Mouse (Mus musculus) hindbrain, embryonic 13.5 days (tissue): ENCODE measurements around the gene Mrs2. TPM values are rescaled to one million over a fixed set of nuclear protein-coding genes. Genes with fewer than 3 reads are reported as not detected.
"Not testable (repeated sequence)": the region's sequence is repeated elsewhere in the genome, so short reads cannot be mapped to it uniquely, and the experiment has no call there.

Experiments used
- ATAC-seq: fragments of 200-750 bp; cut with Nextera tagmentation; 2 replicates; pipeline ENCODE4 v1.8.0; 2017; ENCODE audit warnings: moderate TSS enrichment; ENCODE audit not compliant: low FRiP score
- H3K27ac ChIP-seq: fragments of 300-500 bp; sonication (generic); 2 replicates; pipeline ENCODE4 v1.5.1; 2015; ENCODE audit warnings: inconsistent platforms, mild to moderate bottlenecking, moderate library complexity
- H3K27me3 ChIP-seq: fragments of 300-500 bp; sonication (generic); 2 replicates; pipeline ENCODE4 v1.6.1; 2015; ENCODE audit warnings: mild to moderate bottlenecking, inconsistent platforms
- H3K36me3 ChIP-seq: fragments of 300-500 bp; sonication (generic); 2 replicates; pipeline ENCODE4 v1.6.1; 2015; ENCODE audit warnings: mild to moderate bottlenecking, inconsistent platforms
- H3K4me1 ChIP-seq: fragments of 300-500 bp; sonication (generic); replicated peaks from 2 replicates; pipeline ENCODE4 v1.6.1; 2015; ENCODE audit warnings: inconsistent platforms
- H3K4me2 ChIP-seq: fragments of 300-500 bp; sonication (generic); 2 replicates; pipeline ENCODE4 v1.6.1; 2015; ENCODE audit warnings: inconsistent platforms, mild to moderate bottlenecking, moderate library complexity
- H3K4me3 ChIP-seq: fragments of 300-500 bp; sonication (generic); 2 replicates; pipeline ENCODE4 v1.5.1; 2015; ENCODE audit warnings: mild to moderate bottlenecking, inconsistent platforms
- H3K9ac ChIP-seq: fragments of 300-500 bp; sonication (generic); 2 replicates; pipeline ENCODE4 v1.6.1; 2015; ENCODE audit warnings: mild to moderate bottlenecking, inconsistent platforms
- H3K9me3 ChIP-seq: fragments of 300-500 bp; sonication (generic); 2 replicates; pipeline ENCODE4 v1.6.1; 2016; ENCODE audit warnings: inconsistent platforms
- WGBS: fragments of 180-500 bp; shearing (Covaris S2); methylation state at CpG from one replicate; pipeline ENCODE4 v1.1.7; 2015; 5-methylcytosine and 5-hydroxymethylcytosine counted together
- polyA plus RNA-seq: library from polyadenylated mRNA; unstranded; fragments of >200 nt; fragmentation: Nextera tagmentation; extraction: Ambion mirVana; gene quantifications from 2 replicates; pipeline ENCODE4 v1.2.1, GENCODE M21; 2015

The Mrs2 gene
- polyA plus RNA-seq, 1 experiment from 2014 or later = 18.1 TPM

GRCm38 (mm10) chr13:24971776-24972175 is 48.4 kb downstream of the Mrs2 start:
- H3K4me2 ChIP-seq, ATAC-seq, H3K36me3 ChIP-seq, H3K4me3 ChIP-seq, H3K27me3 ChIP-seq, H3K4me1 ChIP-seq, H3K9me3 ChIP-seq, H3K27ac ChIP-seq, H3K9ac ChIP-seq: not testable (repeated sequence)
- 85% methylated on average over 3 of the region's 3 CpGs for WGBS

- peak overlapping the region; percentile 49 for H3K4me2 ChIP-seq
- peak overlapping the region; percentile 49; the same call in 1 of the 2 replicates for H3K9ac ChIP-seq
- H3K4me1 ChIP-seq = peaks cover 12% of the 10 kb centered on the region
- peak; percentile 24; the same call in 1 of the 2 replicates for ATAC-seq
- H3K27me3 ChIP-seq = 0 out of 2 replicates have a peak, but pooled peaks cover 4% of the 10 kb centered on the region
- peak overlapping the region; percentile 24 for H3K4me3 ChIP-seq
- H3K36me3 ChIP-seq = no peaks in the 10 kb centered on the region
- H3K27ac ChIP-seq = no peak overlapping the region
- 36% methylated on average over 5 of the region's 5 CpGs for WGBS
- no peaks in the 10 kb centered on the region for H3K9me3 ChIP-seq
Observed at GRCm38 (mm10) chr13:24965846-24966201, 54.4 kb downstream of the Mrs2 start.

- Histone ChIP-seq H3K9me3 (no peaks in the 10 kb centered on the region), H3K9ac (peak overlapping the region; percentile 49; the same call in 1 of the 2 replicates), H3K27me3 (0 out of 2 replicates have a peak, but pooled peaks cover 4% of the 10 kb centered on the region), H3K27ac (no peak overlapping the region), H3K4me3 (peak overlapping the region; percentile 24), H3K36me3 (no peaks in the 10 kb centered on the region), H3K4me1 (peaks cover 12% of the 10 kb centered on the region), H3K4me2 (peak overlapping the region; percentile 49)
- WGBS = 27% methylated on average over 15 of the region's 15 CpGs
- ATAC-seq = 0 out of 2 replicates have a peak, but pooled peaks have one; percentile 49
Observed at GRCm38 (mm10) chr13:24965130-24965845, 54.9 kb downstream of the Mrs2 start.

- H3K9me3 ChIP-seq = no peaks in the 10 kb centered on the region
- no peak overlapping the region for H3K4me2 ChIP-seq
- H3K27ac ChIP-seq = no peak overlapping the region
- 0 out of 2 replicates have a peak, but pooled peaks cover 4% of the 10 kb centered on the region for H3K27me3 ChIP-seq
- 90% methylated on average over 8 of the region's 8 CpGs for WGBS
- ATAC-seq = no peak
- H3K36me3 ChIP-seq = no peaks in the 10 kb centered on the region
- peaks cover 12% of the 10 kb centered on the region for H3K4me1 ChIP-seq
- H3K9ac ChIP-seq = no peak overlapping the region
- no peak overlapping the region for H3K4me3 ChIP-seq
Observed at GRCm38 (mm10) chr13:24962119-24962518, 58.1 kb downstream of the Mrs2 start.

- H3K36me3 ChIP-seq = no peaks in the 10 kb centered on the region
- WGBS = 82% methylated on average over 3 of the region's 3 CpGs
- H3K4me1 ChIP-seq = peaks cover under 1% of the 10 kb centered on the region; the same call in 1 of the 2 replicates
- H3K27ac ChIP-seq = no peak overlapping the region
- H3K9me3 ChIP-seq = no peaks in the 10 kb centered on the region
- H3K27me3 ChIP-seq = no peaks in the 10 kb centered on the region
- no peak overlapping the region for H3K9ac ChIP-seq
- no peak overlapping the region for H3K4me3 ChIP-seq
- no peak for ATAC-seq
- H3K4me2 ChIP-seq = no peak overlapping the region
Observed at GRCm38 (mm10) chr13:24960084-24960483, 60.1 kb downstream of the Mrs2 start.

GRCm38 (mm10) chr13:24958671-24959070 is 61.5 kb downstream of the Mrs2 start:
- 94% methylated on average over 11 of the region's 11 CpGs for WGBS
- no peaks in the 10 kb centered on the region for H3K9me3 ChIP-seq
- H3K4me2 ChIP-seq = no peak overlapping the region
- ATAC-seq = no peak
- H3K4me1 ChIP-seq = no peaks in the 10 kb centered on the region
- H3K4me3 ChIP-seq = no peak overlapping the region
- no peak overlapping the region for H3K27ac ChIP-seq
- no peaks in the 10 kb centered on the region for H3K27me3 ChIP-seq
- no peaks in the 10 kb centered on the region for H3K36me3 ChIP-seq
- H3K9ac ChIP-seq = no peak overlapping the region

GRCm38 (mm10) chr13:24955500-24955899 is 64.7 kb downstream of the Mrs2 start:
- Histone ChIP-seq H3K4me2 (no peak overlapping the region), H3K36me3 (no peaks in the 10 kb centered on the region), H3K27ac (no peak overlapping the region), H3K4me1 (no peaks in the 10 kb centered on the region), H3K9me3 (no peaks in the 10 kb centered on the region), H3K4me3 (no peak overlapping the region), H3K9ac (no peak overlapping the region), H3K27me3 (no peaks in the 10 kb centered on the region; the same call in 1 of the 2 replicates)
- no peak for ATAC-seq
- 20% methylated on average over 10 of the region's 10 CpGs for WGBS

GRCm38 (mm10) chr13:24955091-24955490 is 65.1 kb downstream of the Mrs2 start:
- no peaks in the 10 kb centered on the region for H3K4me1 ChIP-seq
- WGBS = 65% methylated on average over 11 of the region's 11 CpGs
- ATAC-seq = no peak
- no peak overlapping the region for H3K4me2 ChIP-seq
- H3K27me3 ChIP-seq = no peaks in the 10 kb centered on the region; the same call in 1 of the 2 replicates
- H3K9ac ChIP-seq = no peak overlapping the region
- no peak overlapping the region for H3K4me3 ChIP-seq
- no peak overlapping the region for H3K27ac ChIP-seq
- H3K9me3 ChIP-seq = no peaks in the 10 kb centered on the region
- no peaks in the 10 kb centered on the region for H3K36me3 ChIP-seq

GRCm38 (mm10) chr13:24952659-24953058 is 67.5 kb downstream of the Mrs2 start:
- Histone ChIP-seq H3K4me2 (no peak overlapping the region), H3K27ac (no peak overlapping the region), H3K9ac (no peak overlapping the region), H3K4me1 (no peaks in the 10 kb centered on the region), H3K27me3 (no peaks in the 10 kb centered on the region; the same call in 1 of the 2 replicates), H3K36me3 (no peaks in the 10 kb centered on the region), H3K4me3 (no peak overlapping the region), H3K9me3 (no peaks in the 10 kb centered on the region)
- 91% methylated on average over 7 of the region's 7 CpGs for WGBS
- no peak for ATAC-seq

- H3K4me3 ChIP-seq = no peak overlapping the region
- H3K27ac ChIP-seq = no peak overlapping the region
- no peak for ATAC-seq
- H3K4me2 ChIP-seq = no peak overlapping the region
- H3K27me3 ChIP-seq = no peaks in the 10 kb centered on the region; the same call in 1 of the 2 replicates
- 0 out of 2 replicates have a peak, but pooled peaks cover 3% of the 10 kb centered on the region for H3K4me1 ChIP-seq
- H3K9me3 ChIP-seq = no peaks in the 10 kb centered on the region
- no peaks in the 10 kb centered on the region for H3K36me3 ChIP-seq
- WGBS = 88% methylated on average over 6 of the region's 6 CpGs
- no peak overlapping the region for H3K9ac ChIP-seq
Observed at GRCm38 (mm10) chr13:24948870-24949269, 71.3 kb downstream of the Mrs2 start.

GRCm38 (mm10) chr13:24947158-24947557 is 73.0 kb downstream of the Mrs2 start:
- H3K4me3 ChIP-seq = no peak overlapping the region
- H3K9me3 ChIP-seq = no peaks in the 10 kb centered on the region
- H3K27ac ChIP-seq = no peak overlapping the region
- WGBS = 90% methylated on average over 5 of the region's 5 CpGs
- no peaks in the 10 kb centered on the region for H3K27me3 ChIP-seq
- peaks cover 8% of the 10 kb centered on the region; the same call in 1 of the 2 replicates for H3K4me1 ChIP-seq
- no peak overlapping the region for H3K9ac ChIP-seq
- no peak overlapping the region for H3K4me2 ChIP-seq
- H3K36me3 ChIP-seq = no peaks in the 10 kb centered on the region
- no peak for ATAC-seq

GRCm38 (mm10) chr13:24945567-24945966 is 74.6 kb downstream of the Mrs2 start:
- H3K9ac ChIP-seq = no peak overlapping the region
- no peaks in the 10 kb centered on the region for H3K36me3 ChIP-seq
- no peaks in the 10 kb centered on the region for H3K27me3 ChIP-seq
- no peak overlapping the region for H3K4me3 ChIP-seq
- 12% methylated on average over 4 of the region's 4 CpGs for WGBS
- peak; percentile 68 for ATAC-seq
- no peak overlapping the region for H3K4me2 ChIP-seq
- H3K4me1 ChIP-seq = peaks cover 18% of the 10 kb centered on the region
- H3K27ac ChIP-seq = no peak overlapping the region
- H3K9me3 ChIP-seq = no peaks in the 10 kb centered on the region

- Histone ChIP-seq H3K4me1 (peaks cover 23% of the 10 kb centered on the region), H3K9me3 (no peaks in the 10 kb centered on the region), H3K4me2 (no peak overlapping the region), H3K4me3 (no peak overlapping the region), H3K36me3 (no peaks in the 10 kb centered on the region), H3K27me3 (no peaks in the 10 kb centered on the region), H3K27ac (no peak overlapping the region), H3K9ac (no peak overlapping the region)
- no peak for ATAC-seq
- WGBS = 79% methylated on average over 8 of the region's 8 CpGs
Observed at GRCm38 (mm10) chr13:24943303-24943702, 76.9 kb downstream of the Mrs2 start.
